Mouse (Mus musculus) c-Kit-positive CD71-positive TER-119-negative erythroid progenitor cells, embryonic 14.5 days (primary cell): ENCODE data around the gene Tgfbr3.

ENCODE experiments used
- DNase-seq: peaks from one replicate; pipeline ENCODE4 v3.0.0-alpha.2; 2013; ENCODE audit warnings: low read depth

The Tgfbr3 gene

DNA sequence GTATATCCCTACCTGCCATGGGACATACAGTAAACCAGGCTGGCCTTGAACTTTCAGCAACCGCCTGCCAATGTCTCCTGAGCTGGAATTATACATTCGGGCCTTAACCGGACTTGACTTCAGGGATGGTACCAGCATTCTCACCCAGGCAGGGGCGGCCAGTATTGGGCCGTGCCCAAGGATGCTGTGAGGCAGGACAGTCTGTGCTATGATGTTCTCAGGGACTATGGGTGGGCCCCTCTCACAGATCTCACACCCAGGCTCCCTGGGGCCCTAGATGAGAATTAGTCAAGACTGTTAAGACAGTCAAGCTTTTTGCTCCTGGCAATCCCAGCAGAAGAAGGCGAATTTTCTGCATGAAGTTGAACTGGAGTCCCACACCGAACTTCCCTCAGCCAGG lies 211.5 kb downstream of the Tgfbr3 start:
- no peak for DNase-seq

DNA sequence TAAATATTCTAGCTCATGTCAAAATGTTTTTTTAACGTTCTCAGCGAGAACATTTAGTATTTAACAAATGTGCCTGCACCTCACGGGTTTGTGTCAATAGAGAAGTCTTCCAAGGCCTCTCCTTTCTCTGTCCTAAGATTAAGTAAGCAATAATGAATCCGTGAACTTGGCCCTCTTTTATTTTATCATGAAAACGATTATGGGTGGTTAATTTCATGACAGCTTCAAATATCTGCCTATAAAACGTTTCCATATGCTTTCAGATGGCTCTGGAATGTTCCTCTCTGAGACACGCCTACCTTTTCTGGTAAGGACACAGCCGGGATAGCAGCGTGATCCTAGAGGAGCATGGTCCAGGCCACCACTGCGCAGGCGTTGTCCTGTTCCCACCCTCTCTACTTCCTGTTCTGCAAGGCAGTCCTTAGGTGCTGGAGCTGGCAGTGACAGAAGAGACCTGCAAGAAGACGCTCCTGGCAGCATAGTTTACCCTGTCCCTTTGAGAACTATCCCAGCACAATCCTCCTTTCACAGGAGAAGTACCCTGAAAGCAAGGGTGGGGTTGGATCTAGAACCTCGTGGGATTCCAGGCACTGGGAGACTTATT lies 214.3 kb downstream of the Tgfbr3 start:
- no peak for DNase-seq

DNA sequence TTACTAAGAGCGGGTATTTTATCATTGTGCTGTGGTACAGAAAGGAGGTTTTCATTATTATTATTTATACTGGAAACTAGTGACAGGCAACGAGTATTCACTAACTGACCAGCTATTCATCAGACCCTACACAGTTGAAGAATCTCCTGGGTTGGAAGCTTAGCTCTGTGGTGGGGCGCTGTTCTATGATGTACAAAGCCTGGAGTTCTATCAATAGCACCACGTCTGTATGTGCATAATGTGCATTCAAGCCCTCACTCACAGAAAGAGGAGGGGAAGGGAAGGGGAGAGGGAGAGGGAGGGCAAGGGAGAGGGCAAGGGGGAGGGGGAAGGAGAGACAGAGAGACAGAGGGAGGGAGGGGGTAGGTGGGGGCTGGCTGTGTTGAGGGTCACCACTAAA lies 215.1 kb downstream of the Tgfbr3 start:
- no peak for DNase-seq

DNA sequence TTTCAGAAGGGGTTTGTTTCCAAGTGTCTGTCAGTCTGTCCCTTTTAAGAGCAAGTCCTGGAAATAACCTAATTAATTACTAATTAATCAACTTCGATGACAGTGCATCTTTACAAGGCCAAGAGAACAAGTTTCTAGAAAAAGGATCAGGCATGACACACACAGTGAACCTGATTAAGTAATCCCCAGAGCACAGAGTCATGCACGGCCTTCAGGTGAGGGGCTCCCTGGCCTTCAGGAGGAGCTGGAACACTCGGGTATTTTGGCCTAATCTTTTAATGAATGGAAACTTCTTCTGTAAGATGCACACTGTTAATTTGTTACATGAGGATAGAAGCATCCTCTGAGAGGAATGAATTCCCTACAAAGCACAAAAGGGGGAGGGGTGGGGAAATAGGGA lies 215.9 kb downstream of the Tgfbr3 start:
- no peak for DNase-seq

- DNase-seq: no peak
Observed at GRCm38 (mm10) chr5:107068146-107068545, 221.3 kb downstream of the Tgfbr3 start.

DNA sequence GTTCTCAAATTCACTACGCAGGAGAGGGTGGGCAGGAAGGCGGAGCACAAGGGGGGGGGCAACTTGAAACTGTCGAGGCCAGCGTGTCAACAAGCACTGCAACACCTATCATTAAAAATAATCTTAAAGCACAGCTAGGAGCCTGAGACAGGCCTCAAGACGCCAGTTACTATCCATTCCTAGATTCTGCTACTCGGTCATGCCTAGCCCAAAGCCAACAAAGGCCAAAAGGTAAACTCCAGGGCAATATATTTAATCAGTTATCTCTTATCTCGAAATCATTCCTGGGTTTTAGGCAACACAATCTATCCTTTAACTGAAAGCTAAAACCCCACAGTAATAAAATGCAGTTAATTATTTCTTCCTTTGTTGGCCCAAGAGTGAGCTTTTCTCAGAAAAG lies 221.9 kb downstream of the Tgfbr3 start:
- no peak for DNase-seq

- DNase-seq: no peak
Observed at GRCm38 (mm10) chr5:107064922-107065321, 224.5 kb downstream of the Tgfbr3 start.

DNA sequence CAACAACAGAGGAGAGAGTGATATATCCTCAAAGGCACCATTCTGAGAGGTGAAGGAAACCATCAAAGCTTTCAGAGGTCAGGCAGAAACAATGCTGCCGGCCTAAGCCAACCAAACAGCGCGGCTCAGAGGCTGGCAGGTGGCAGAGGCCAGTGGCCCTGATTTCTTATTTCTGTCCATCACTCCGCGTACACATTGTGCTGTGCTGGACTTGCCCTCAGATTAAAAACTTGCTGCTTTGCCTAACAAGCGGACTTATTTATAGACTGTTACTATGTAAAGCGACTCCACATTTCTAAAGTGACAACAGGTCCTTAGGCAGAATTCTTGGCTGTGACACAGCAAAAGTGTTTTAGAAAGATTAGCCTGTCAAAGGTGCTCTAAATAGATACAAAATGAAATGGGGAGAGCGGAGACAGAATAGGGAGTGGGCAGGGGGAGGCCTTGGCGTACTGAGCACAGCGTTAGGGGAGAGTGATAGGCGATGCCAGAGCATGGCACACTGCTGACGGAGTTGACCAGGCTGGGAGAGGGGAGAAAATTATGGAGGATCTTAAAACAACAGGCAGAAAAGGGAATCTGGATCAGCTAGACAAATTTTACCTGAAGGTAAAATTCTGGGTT lies 227.1 kb downstream of the Tgfbr3 start:
- DNase-seq: no peak

GRCm38 (mm10) chr5:107059514-107059913 lies 229.9 kb downstream of the Tgfbr3 start:
- DNase-seq: no peak

- no peak for DNase-seq
Observed at GRCm38 (mm10) chr5:107058642-107059041, 230.8 kb downstream of the Tgfbr3 start.
